ENCODE assay signal across 8 mouse cellular contexts in genomic region chr1:125561206-125561605, GRCm38 (mm10). TPM values are rescaled to one million over a fixed set of nuclear protein-coding genes. Genes with fewer than 3 reads are reported as not detected.
DNase-seq lines count a peak whose midpoint lies in the region; ATAC-seq and TF ChIP-seq lines count a peak whose summit lies in the region.

No protein-coding gene starts in this region.

- H3K9ac ChIP-seq in ES-Bruce4 (ENCODE audit: low read depth, poor library complexity, severe bottlenecking), result peak overlapping the region; percentile 68
- H3K9ac ChIP-seq in limb, embryonic 15.5 days, result peak overlapping the region; percentile 88
- peak overlapping the region; percentile 87 for H3K9ac ChIP-seq in midbrain, embryonic 14.5 days (replicated peaks; ENCODE audit: low read length)

- H3K27ac ChIP-seq in ES-Bruce4 (ENCODE audit: insufficient read depth, low read length), result no peak overlapping the region
- H3K27ac ChIP-seq in forebrain, embryonic 10.5 days, result peak overlapping the region; percentile 89
- H3K27ac ChIP-seq in limb, embryonic 15.5 days, result peak overlapping the region; percentile 95
- H3K27ac ChIP-seq in midbrain, embryonic 14.5 days (replicated peaks; ENCODE audit: low read depth, low read length), result peak overlapping the region; percentile 91

- no peaks in the 10 kb centered on the region for H3K27me3 ChIP-seq in ES-Bruce4 (ENCODE audit: control insufficient read depth, insufficient read depth, low read length, poor library complexity, severe bottlenecking)
- H3K27me3 ChIP-seq in forebrain, embryonic 10.5 days (ENCODE audit: poor library complexity, severe bottlenecking), result no peaks in the 10 kb centered on the region
- H3K27me3 ChIP-seq in limb, embryonic 15.5 days, result no peaks in the 10 kb centered on the region
- no peaks in the 10 kb centered on the region for H3K27me3 ChIP-seq in midbrain, embryonic 14.5 days (ENCODE audit: control insufficient read depth, insufficient read depth, low read length)

- DNase-seq in cerebellum, postnatal 10 days, result peak; percentile 80 to 82
- DNase-seq in cerebellum, postnatal 36 days, result no peak
- no peak for DNase-seq in forebrain, embryonic 10.5 days (ENCODE audit: extremely low spot score, low spot score)
- peak; percentile 84 for DNase-seq in midbrain, embryonic 14.5 days
- DNase-seq in thymus, postnatal 14 days, result peak; percentile 18

- H3K36me3 ChIP-seq in ES-Bruce4 (ENCODE audit: control insufficient read depth, insufficient read depth, low read length, poor library complexity, severe bottlenecking), result no peaks in the 10 kb centered on the region
- no peaks in the 10 kb centered on the region for H3K36me3 ChIP-seq in forebrain, embryonic 10.5 days (replicated peaks)
- H3K36me3 ChIP-seq in limb, embryonic 15.5 days, result peaks cover 9% of the 10 kb centered on the region; the same call in 1 of the 2 replicates
- H3K36me3 ChIP-seq in midbrain, embryonic 14.5 days (ENCODE audit: control insufficient read depth, insufficient read depth, low read length), result 0 out of 2 replicates have a peak, but pooled peaks cover 8% of the 10 kb centered on the region

- no peak for TF ChIP-seq CTCF in ES-Bruce4 (IDR thresholded peaks at IDR 0.05; ENCODE audit: low read depth, low read length)

- no peaks in the 10 kb centered on the region for H3K4me1 ChIP-seq in ES-Bruce4 (ENCODE audit: control insufficient read depth, insufficient read depth, low read length)
- H3K4me1 ChIP-seq in forebrain, embryonic 10.5 days, result peaks cover 17% of the 10 kb centered on the region
- peaks cover 9% of the 10 kb centered on the region; the same call in 1 of the 2 replicates for H3K4me1 ChIP-seq in limb, embryonic 15.5 days
- peaks cover 10% of the 10 kb centered on the region for H3K4me1 ChIP-seq in midbrain, embryonic 14.5 days (ENCODE audit: control insufficient read depth, insufficient read depth, low read length)

- TF ChIP-seq EP300 in ES-Bruce4 (IDR thresholded peaks at IDR 0.05; ENCODE audit: insufficient read depth, low read depth, low read length), result no peak

- peak overlapping the region; percentile 70 for H3K4me2 ChIP-seq in limb, embryonic 15.5 days
- H3K4me2 ChIP-seq in midbrain, embryonic 14.5 days (ENCODE audit: low read length), result peak overlapping the region; percentile 62

- under 1% methylated on average over 29 of the region's 29 CpGs for WGBS in forebrain, embryonic 10.5 days
- under 1% methylated on average over 29 of the region's 29 CpGs for WGBS in limb, embryonic 15.5 days
- under 1% methylated on average over 29 of the region's 29 CpGs for WGBS in midbrain, embryonic 14.5 days

- TF ChIP-seq POLR2A in ES-Bruce4 (IDR thresholded peaks at IDR 0.05; ENCODE audit: insufficient read depth, low read length), result no peak

- peak overlapping the region; percentile 90 for H3K4me3 ChIP-seq in ES-Bruce4 (ENCODE audit: low read depth, low read length)
- peak overlapping the region; percentile 84 for H3K4me3 ChIP-seq in forebrain, embryonic 10.5 days
- H3K4me3 ChIP-seq in limb, embryonic 15.5 days, result peak overlapping the region; percentile 92
- peak overlapping the region; percentile 80 for H3K4me3 ChIP-seq in midbrain, embryonic 14.5 days (replicated peaks; ENCODE audit: low read depth, low read length)

- no peaks in the 10 kb centered on the region for H3K9me3 ChIP-seq in ES-Bruce4 (replicated peaks; ENCODE audit: control insufficient read depth, insufficient read depth, low read length, poor library complexity, severe bottlenecking)
- no peaks in the 10 kb centered on the region for H3K9me3 ChIP-seq in forebrain, embryonic 10.5 days
- H3K9me3 ChIP-seq in limb, embryonic 15.5 days, result no peaks in the 10 kb centered on the region
- no peaks in the 10 kb centered on the region for H3K9me3 ChIP-seq in midbrain, embryonic 14.5 days (ENCODE audit: control insufficient read depth, low read length)

- peak; percentile 2 to 3; a peak in 1 of 4 replicates for ATAC-seq in hematopoietic stem cell, adult 5-6 weeks (replicated peaks in 1 of 2; ENCODE audit: insufficient read depth in 1 of 2, low FRiP score in 2 of 2, low TSS enrichment in 1 of 2, low read depth in 1 of 2, poor library complexity in 2 of 2, severe bottlenecking in 2 of 2)
- ATAC-seq in limb, embryonic 15.5 days (ENCODE audit: insufficient number of reproducible peaks, low FRiP score, low TSS enrichment, low read depth), result no peak; the same call in 1 of the 2 replicates
- ATAC-seq in midbrain, embryonic 14.5 days (ENCODE audit: low FRiP score, low TSS enrichment), result peak; percentile 48

RNA-seq across cellular contexts. Expression of gene Slc35f5, which starts 0.8 kb away (rescaled TPM):
- polyA plus RNA-seq in ES-Bruce4 (2011; ENCODE audit: insufficient read depth, insufficient read length, low read depth, missing spikeins), result 16.5 and 23.6 TPM in 2 replicates
- polyA plus RNA-seq in forebrain, embryonic 10.5 days (2016; fragmentation: Nextera tagmentation; extraction: Ambion mirVana), result 18.1 and 20.4 TPM in 2 replicates
- total RNA-seq in hematopoietic stem cell, adult 5-6 weeks (2017), result 9.8 and 13.5 TPM in 2 replicates
- 63.4 and 64.5 TPM in 2 replicates for polyA plus RNA-seq in limb, embryonic 15.5 days (2015; fragmentation: Nextera tagmentation; extraction: Ambion mirVana)
- 29.4 and 32.5 TPM in 2 replicates for polyA plus RNA-seq in midbrain, embryonic 14.5 days (2014; fragmentation: Nextera tagmentation; extraction: Ambion mirVana)

Comparison
In these comparisons a context has a peak if more than half of its experiments do, and no peak if none do; other contexts are left out.
1. DNase-seq: peak in cerebellum, postnatal 10 days (2 of 2), midbrain, embryonic 14.5 days (single experiment) and thymus, postnatal 14 days (single experiment); none in cerebellum, postnatal 36 days (0 of 2) and forebrain, embryonic 10.5 days (single experiment).
2. Peak in every context shown above with its lines, with median percentiles within 50 percentile points of each other: H3K4me3 ChIP-seq and H3K9ac ChIP-seq.